Mouse (Mus musculus) urinary bladder, postnatal 25 days (tissue): ENCODE measurements around the gene Oxa1l.
"Not testable (repeated sequence)": the region's sequence is repeated elsewhere in the genome, so short reads cannot be mapped to it uniquely, and the experiment has no call there.

Experiments
- DNase-seq: peaks from one replicate; pipeline ENCODE4 v3.0.0; 2022; ENCODE audit warnings: low spot score

The Oxa1l gene

DNA sequence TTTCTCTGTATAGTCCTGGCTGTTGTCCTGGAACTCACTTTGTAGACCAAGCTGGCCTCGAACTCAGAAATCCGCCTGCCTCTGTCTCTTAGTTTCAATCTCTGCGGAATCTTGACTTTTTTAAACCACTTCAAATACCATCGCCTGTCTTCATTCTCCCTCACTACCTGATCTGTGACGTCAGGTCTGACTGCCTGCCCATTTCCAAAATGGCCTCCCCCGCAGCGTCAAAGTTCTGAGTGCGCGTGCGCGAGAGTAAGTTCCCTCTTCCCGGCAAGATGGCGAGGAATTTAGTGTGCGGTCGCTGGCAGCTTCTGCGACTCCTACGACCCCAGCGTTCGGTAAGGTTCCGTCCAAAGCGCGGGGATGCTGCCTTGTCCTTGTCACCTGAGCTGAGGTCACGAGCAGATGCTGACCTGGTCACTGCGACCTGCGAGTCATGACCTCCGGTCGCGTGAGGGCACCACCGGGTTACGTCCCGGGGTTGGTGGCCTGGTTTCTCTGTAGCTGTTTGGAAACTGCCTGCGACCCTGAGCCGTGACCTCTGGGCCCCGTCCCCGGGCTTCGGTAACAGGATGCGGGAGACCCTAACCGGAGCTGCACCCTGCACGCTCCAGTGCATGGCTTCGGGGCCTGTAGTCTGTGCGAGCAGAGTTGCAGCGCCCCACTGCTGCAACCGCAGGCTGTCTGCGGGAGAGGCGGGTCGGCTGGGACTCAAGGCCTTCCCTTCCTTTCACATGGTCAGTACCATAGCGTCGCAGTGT lies at the start of gene Oxa1l:
Oxa1l (plus strand) TSS at position 258 of the 764 bp plus-strand sequence.
- peak; percentile 97 for DNase-seq

GRCm38 (mm10) chr14:54311763-54312162 lies 48.9 kb upstream of the Oxa1l start:
- no peak for DNase-seq

DNA sequence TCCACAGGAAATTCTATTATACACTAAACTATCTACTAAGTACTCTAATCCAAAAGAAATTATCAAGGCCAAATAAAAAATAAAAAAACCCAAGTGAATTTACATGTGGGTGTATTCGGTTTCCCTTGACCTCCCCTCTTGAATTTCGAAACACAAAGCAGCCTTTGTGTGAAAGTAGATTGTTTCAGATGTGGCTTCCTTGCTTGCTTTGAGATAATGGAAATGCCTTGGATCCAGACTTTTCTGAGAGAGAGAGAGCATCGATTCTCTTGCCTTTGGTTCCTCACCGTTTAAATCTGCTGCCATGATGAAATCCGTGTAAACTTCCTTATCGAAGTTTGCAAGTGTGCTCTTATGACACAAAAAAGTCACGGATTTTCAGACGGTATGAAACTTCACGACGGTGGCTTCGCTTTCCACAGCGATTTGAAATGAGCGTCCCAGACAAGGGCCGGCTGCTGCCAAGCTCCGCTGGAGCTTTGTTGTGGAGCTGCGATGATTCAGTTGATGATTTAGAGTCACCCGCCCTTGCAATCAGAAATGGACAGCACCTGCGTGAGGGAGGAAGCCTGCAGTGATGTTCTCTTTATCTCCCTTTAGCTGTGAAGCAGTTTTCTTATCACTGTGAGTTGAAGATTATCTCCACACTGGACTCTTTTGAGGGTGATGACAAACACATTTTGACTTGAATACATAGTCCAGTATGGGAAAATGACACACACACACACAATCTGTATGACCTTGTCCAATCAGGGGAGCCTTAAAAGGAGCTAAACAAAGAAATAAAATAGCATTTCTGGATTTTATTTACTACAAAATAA lies 38.9 kb upstream of the Oxa1l start:
- no peak for DNase-seq

DNA sequence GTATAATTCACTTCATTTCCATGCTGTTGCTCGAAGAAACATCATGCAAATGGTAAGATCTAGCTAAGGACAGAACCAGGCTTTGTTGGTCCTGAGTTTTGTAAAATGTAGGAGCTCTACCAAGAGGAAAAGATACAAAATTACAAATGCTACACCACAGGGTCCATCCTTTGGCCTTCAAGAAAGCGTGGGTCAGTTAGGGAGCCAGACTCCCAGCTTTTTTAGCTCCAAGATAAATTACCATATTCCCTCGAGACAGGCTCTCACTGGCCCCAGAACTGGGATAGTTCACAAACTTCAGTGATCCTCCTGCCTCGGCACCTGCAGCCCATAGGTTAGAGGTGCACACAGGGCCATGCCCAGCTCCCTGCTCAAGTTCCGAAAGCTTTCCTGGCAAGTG lies 36.1 kb upstream of the Oxa1l start:
- no peak for DNase-seq

GRCm38 (mm10) chr14:54328548-54328947 lies 32.1 kb upstream of the Oxa1l start:
- no peak for DNase-seq

GRCm38 (mm10) chr14:54329201-54329600 lies 31.4 kb upstream of the Oxa1l start:
- no peak for DNase-seq

- no peak for DNase-seq
Measured at GRCm38 (mm10) chr14:54331178-54331577, 29.5 kb upstream of the Oxa1l start.

- no peak for DNase-seq
Measured at GRCm38 (mm10) chr14:54332176-54333074, 28.2 kb upstream of the Oxa1l start.

DNA sequence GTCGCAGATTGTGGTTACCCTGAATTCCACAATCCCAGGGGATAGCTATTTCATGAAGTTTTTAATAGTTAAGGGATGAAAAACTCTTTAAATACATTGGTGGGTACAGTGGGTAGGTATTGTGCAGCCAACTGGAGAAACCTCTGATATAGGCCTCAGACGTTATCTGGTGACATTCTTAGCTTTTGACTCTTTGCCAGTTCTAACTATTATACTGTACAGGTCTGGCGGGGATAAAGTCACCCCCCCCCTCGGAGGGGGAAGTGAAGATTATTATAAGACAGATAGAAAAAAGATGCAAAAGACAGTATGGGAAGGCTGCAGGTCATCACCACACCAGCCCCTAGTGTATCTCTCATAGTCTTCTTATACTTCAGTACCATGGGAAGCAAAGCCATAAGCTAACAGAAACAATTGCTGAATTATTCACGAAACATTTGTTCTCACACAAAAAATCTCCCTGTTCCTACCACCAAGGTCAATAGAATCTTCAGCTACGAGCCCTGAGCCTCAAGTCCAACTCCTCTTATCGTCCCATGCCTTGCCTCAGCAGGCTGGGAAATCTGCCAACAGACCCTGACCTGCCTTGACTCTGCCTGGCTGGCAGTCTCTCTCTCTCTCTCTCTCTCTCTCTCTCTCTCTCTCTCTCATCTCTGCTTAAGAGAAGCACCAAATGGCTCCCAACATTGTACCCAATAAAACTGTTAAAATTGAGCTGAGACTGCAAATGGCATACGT lies 27.0 kb upstream of the Oxa1l start:
- DNase-seq: no peak

GRCm38 (mm10) chr14:54340836-54341235 lies 19.8 kb upstream of the Oxa1l start:
- no peak for DNase-seq

GRCm38 (mm10) chr14:54341807-54342206 lies 18.8 kb upstream of the Oxa1l start:
- not testable (repeated sequence) for DNase-seq

DNA sequence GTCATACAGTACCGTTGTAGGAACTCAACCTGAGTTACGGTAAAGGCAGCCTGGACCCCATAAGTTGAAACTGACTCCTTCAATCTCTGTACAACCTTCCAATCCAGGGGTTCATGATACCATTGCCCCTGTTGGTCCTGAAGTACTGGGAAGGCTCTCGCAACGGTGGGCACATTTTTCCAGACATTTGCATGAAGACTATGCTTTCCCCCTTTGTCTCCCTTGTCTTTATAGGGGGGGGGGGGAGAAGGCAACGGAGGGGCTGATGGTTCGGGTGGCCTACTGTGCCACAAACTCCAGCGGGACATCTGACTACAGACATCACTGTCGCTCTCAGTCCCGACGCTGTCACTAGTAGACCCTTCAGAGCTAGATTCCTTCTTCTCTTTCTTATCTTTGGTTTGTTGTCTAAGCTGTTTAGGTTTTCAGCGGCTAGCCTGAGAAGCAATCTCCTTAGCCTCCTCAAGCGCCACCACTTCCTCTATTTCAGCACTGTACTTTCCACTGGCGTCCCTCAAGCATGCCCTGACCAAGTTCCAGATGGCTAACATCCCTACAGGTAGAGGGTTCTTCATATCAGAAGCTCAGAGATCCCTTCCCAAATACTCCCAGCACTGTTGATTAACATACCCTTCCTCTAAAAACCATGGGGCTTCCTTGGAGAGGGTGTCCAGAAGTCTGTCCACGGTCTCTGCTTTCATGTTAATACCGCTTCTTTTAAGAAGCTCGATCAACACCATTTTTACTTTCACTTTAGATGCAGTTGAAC lies 9.7 kb upstream of the Oxa1l start:
- DNase-seq: not testable (repeated sequence)

GRCm38 (mm10) chr14:54352314-54352713 lies 8.3 kb upstream of the Oxa1l start:
- DNase-seq: no peak

DNA sequence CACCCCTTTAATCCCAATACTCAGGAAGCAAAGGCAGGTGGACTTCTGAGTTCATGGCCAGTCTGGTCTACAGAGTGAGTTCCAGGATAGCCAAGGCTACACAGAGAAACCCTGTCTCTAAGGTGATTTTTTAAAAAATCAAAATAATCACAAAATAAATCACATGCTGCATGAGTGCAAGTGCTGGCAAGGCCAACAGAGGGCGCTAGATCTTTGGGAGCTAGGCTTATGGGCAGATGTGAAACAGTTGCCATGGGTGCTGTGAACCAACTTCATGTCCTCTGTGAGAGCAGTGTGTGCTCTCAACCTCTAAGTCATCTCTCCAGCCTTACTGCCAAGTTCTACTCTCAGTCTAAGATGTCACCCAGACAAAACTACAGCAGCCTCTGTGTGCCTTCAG lies 6.2 kb upstream of the Oxa1l start:
- no peak for DNase-seq

DNA sequence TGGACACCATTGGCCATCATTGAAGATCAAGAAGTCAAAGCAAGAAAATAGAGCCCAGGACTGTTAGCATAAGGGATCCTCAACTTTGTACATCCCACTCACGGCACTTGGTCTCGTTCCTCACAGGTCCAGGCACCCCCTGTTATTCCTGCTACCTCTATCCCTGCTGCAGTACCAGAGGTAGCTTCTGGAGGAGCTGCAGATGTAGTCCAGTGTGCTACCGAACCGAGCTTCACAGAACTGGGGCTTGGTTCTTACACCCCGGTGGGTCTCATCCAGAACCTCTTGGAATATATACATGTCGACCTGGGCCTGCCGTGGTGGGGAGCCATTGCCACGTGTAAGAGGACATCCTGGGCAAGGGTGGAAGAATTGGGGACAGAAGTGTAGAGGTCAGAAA lies 2.5 kb downstream of the Oxa1l start:
- no peak for DNase-seq

GRCm38 (mm10) chr14:54365026-54365645 lies 4.5 kb downstream of the Oxa1l start:
- DNase-seq: no peak

GRCm38 (mm10) chr14:54366581-54366980 lies 5.9 kb downstream of the Oxa1l start:
- DNase-seq: no peak

- no peak for DNase-seq
Measured at GRCm38 (mm10) chr14:54367429-54368060, 6.9 kb downstream of the Oxa1l start.

GRCm38 (mm10) chr14:54369372-54369771 lies 8.7 kb downstream of the Oxa1l start:
- DNase-seq: no peak

GRCm38 (mm10) chr14:54370595-54370994 lies 10.0 kb downstream of the Oxa1l start:
- DNase-seq: no peak
